Mouse (Mus musculus) forebrain, embryonic 16.5 days (tissue): ENCODE results near the gene Lrrc59. TPM values are rescaled to one million over a fixed set of nuclear protein-coding genes. Genes with fewer than 3 reads are reported as not detected.

Experiments used
- ATAC-seq: fragments of 200-750 bp; cut with Nextera tagmentation; 2 replicates; pipeline ENCODE4 v1.8.0; 2017; ENCODE audit warnings: mild to moderate bottlenecking, moderate library complexity
- H3K27ac ChIP-seq: fragments of 300-500 bp; sonication (generic); 2 replicates; pipeline ENCODE4 v1.5.1; 2014; ENCODE audit warnings: low read length, control low read depth
- H3K27me3 ChIP-seq: fragments of 300-500 bp; sonication (generic); replicated peaks from 2 replicates; pipeline ENCODE4 v1.6.1; 2014; ENCODE audit warnings: low read length; ENCODE audit not compliant: control insufficient read depth, insufficient read depth
- H3K36me3 ChIP-seq: fragments of 300-500 bp; sonication (generic); 2 replicates; pipeline ENCODE4 v1.6.1; 2014; ENCODE audit not compliant: control insufficient read depth, insufficient read depth
- H3K4me1 ChIP-seq: fragments of 300-500 bp; sonication (generic); replicated peaks from 2 replicates; pipeline ENCODE4 v1.6.1; 2014; ENCODE audit warnings: low read length; ENCODE audit not compliant: control insufficient read depth, insufficient read depth
- H3K4me2 ChIP-seq: fragments of 300-500 bp; sonication (generic); 2 replicates; pipeline ENCODE4 v1.6.1; 2014; ENCODE audit warnings: mild to moderate bottlenecking, low read length, control low read depth
- H3K4me3 ChIP-seq: fragments of 300-500 bp; sonication (generic); replicated peaks from 2 replicates; pipeline ENCODE4 v1.5.1; 2014; ENCODE audit warnings: mild to moderate bottlenecking, low read length, control low read depth
- H3K9ac ChIP-seq: fragments of 300-500 bp; sonication (generic); replicated peaks from 2 replicates; pipeline ENCODE4 v1.6.1; 2014; ENCODE audit warnings: low read depth, low read length, control low read depth
- H3K9me3 ChIP-seq: fragments of 300-500 bp; sonication (generic); 2 replicates; pipeline ENCODE4 v1.6.1; 2016; ENCODE audit warnings: low read length; ENCODE audit not compliant: control insufficient read depth
- WGBS: fragments of 180-500 bp; shearing (Covaris S2); extraction: QIAGEN DNeasy Blood & Tissue Kit; methylation state at CpG from one replicate; pipeline ENCODE4 v1.1.7; 2014; 5-methylcytosine and 5-hydroxymethylcytosine counted together
- polyA plus RNA-seq: library from polyadenylated mRNA; unstranded; fragments of >200 nt; fragmentation: Nextera tagmentation; extraction: Ambion mirVana; gene quantifications from 2 replicates; pipeline ENCODE4 v1.2.1, GENCODE M21; 2015

The Lrrc59 gene
- polyA plus RNA-seq: 162 and 166 TPM in 2 replicates

DNA sequence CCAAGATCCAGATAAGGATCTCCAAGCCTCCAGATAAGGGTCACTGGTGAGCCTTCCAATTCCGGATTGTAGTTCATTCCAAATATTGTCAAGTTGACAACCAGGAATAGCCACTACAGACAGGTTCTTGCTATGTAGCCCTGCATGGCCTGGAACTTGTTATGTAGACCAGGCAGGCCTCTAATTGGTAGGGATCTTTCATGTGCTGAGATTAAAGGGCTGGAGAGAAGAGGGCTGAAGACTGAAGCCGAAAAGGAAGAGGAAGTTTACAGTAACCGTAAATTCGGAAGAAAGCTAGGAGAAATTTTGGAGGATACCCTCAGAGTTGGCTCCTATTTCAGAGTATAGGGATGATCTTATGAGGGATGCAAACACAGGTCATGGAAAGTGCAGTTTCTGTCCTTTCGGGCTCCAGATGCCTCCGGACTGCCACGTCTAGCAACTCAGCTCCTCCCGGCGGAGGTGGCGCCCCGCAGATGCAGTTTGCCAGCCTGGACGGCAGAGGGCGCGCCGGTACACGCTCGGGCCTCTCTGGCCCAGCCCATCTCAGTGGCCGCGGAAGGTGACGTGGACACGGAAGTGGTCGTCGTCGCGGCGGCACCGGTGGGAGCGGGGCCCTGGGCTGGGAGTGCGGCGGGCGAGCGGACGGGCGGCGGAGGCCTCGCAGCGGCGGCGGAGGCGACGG is at the start of gene Lrrc59:
Gene Lrrc59, plus strand, starts transcription at position 569 of the 685 bp plus-strand sequence.
- Histone ChIP-seq H3K9ac (peak within 1 kb of the TSS; percentile 87), H3K27me3 (no peaks in the 10 kb centered on the region), H3K4me2 (peak within 1 kb of the TSS; percentile 75), H3K27ac (peak within 1 kb of the TSS; percentile 60; the same call in 1 of the 2 replicates), H3K9me3 (no peaks in the 10 kb centered on the region), H3K36me3 (peaks cover 16% of the 10 kb centered on the region), H3K4me1 (peaks cover 12% of the 10 kb centered on the region), H3K4me3 (peak within 1 kb of the TSS; percentile 100)
- 6% methylated on average over 41 of the region's 41 CpGs for WGBS
- peak; percentile 97 for ATAC-seq

DNA sequence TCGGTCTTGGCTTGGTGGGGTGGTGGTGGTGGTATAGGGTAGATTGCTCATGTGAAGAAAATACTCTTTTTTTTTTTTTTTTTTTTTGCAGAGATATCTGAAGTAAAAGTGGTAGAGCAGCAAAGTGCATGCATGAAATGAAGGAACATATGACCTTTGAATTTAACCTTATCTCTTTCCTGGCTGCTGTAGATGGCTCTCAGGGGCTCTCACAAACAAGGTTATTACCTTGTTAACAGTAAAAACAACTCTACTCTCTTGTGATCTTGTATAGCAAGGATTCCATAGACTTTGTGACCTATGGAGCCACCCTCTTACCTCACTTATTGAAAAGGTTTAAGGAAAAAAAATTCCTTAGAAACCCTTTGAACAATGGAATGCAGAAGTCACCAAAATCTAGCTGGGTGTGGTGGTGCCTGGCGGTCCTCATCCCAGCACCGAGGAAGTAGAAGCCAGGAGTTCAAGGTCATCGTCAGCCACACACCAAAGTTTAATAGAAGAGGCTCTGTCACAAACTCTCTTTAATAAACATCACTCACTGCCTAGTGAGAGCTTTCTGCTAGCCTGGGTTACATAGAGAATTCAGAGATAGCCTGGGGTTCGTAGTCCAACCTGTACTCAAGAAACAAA is 49.3 kb upstream of the Lrrc59 start:
- 90% methylated on average over 5 of the region's 5 CpGs for WGBS
- H3K36me3 ChIP-seq: no peaks in the 10 kb centered on the region
- no peak overlapping the region for H3K27ac ChIP-seq
- H3K9ac ChIP-seq: no peak overlapping the region
- no peaks in the 10 kb centered on the region for H3K27me3 ChIP-seq
- no peak overlapping the region for H3K4me2 ChIP-seq
- no peaks in the 10 kb centered on the region for H3K4me1 ChIP-seq
- ATAC-seq: no peak
- H3K9me3 ChIP-seq: no peaks in the 10 kb centered on the region
- H3K4me3 ChIP-seq: no peak overlapping the region

DNA sequence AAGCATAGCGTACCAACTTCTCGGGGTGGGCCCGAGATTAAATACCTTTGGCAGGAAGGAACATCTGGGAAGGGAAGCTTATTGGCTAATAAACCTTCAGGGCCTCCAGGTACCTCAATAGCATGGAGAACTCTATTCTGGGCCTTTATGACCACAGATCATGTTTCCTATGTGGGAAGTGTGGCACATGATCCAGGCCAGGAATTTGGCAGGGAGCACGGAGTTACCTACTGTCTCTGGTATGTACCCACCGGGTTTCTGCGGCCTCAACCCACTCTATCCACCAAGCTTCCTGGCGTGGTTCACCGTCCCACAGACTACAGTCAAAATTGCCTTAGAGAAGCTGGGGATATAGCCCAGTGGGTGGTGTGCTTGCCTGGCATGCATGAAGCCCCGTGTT is 44.5 kb upstream of the Lrrc59 start:
- WGBS: 94% methylated on average over 9 of the region's 9 CpGs
- ATAC-seq: no peak
- H3K9me3 ChIP-seq: no peaks in the 10 kb centered on the region
- H3K27me3 ChIP-seq: no peaks in the 10 kb centered on the region
- no peak overlapping the region for H3K9ac ChIP-seq
- no peak overlapping the region for H3K4me3 ChIP-seq
- H3K4me2 ChIP-seq: no peak overlapping the region
- H3K4me1 ChIP-seq: no peaks in the 10 kb centered on the region
- no peak overlapping the region for H3K27ac ChIP-seq
- no peaks in the 10 kb centered on the region for H3K36me3 ChIP-seq

- Histone ChIP-seq H3K4me3 (no peak overlapping the region), H3K27ac (no peak overlapping the region), H3K9ac (no peak overlapping the region), H3K27me3 (no peaks in the 10 kb centered on the region), H3K36me3 (no peaks in the 10 kb centered on the region), H3K4me2 (no peak overlapping the region), H3K4me1 (no peaks in the 10 kb centered on the region), H3K9me3 (no peaks in the 10 kb centered on the region)
- 78% methylated on average over 6 of the region's 6 CpGs for WGBS
- no peak for ATAC-seq
Measured at GRCm38 (mm10) chr11:94587511-94587910, 42.1 kb upstream of the Lrrc59 start.

DNA sequence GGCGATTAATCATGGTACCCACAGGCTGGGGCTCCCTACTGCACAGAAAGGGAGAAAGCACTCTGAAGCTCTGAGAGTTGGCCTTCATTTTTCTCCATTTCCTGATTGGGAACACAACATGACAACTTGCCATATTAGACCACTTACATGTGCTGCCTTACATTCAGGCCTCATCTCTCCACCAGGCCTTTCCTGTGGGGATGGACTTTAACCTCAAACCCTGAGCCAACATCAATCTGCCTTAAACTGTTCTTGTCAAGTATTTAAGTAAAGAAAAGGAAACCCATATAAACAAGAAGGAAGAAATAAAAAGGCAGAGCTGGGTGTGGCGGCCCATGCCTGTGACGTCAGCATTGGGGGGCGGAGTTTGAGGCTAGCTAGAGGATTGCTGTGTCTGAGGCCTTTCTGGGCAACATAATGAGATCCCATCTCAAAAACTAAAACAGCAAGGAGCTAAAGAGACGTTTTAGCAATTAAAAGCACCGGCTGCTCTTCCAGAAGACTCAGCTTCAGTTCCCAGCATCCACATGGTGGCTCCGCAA is 33.2 kb upstream of the Lrrc59 start:
- no peak overlapping the region for H3K4me2 ChIP-seq
- H3K27me3 ChIP-seq: no peaks in the 10 kb centered on the region
- H3K4me1 ChIP-seq: peaks cover 2% of the 10 kb centered on the region; the same call in 1 of the 2 replicates
- H3K36me3 ChIP-seq: no peaks in the 10 kb centered on the region
- no peak overlapping the region for H3K27ac ChIP-seq
- no peaks in the 10 kb centered on the region for H3K9me3 ChIP-seq
- H3K9ac ChIP-seq: no peak overlapping the region
- WGBS: 72% methylated on average over 7 of the region's 7 CpGs
- no peak for ATAC-seq
- no peak overlapping the region for H3K4me3 ChIP-seq

DNA sequence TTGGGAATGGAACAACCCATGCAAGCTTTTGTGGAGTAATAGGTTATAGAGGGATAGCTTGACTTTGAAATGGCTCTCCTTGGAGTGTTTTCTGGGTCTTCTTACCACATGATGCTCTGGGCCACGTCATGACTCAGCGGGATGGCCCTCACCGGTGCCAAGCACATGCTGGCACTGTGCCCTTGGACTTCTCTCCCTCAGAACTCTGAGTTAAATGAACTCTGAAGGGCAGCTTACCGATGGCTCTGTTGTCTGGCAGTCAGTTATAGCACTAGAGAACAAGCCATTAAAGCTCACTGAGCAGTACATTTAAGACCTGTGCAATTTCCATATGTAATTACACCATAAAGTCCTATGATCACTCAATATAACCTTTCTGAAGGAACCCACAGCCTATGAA is 32.2 kb upstream of the Lrrc59 start:
- 69% methylated on average over 4 of the region's 4 CpGs for WGBS
- H3K4me1 ChIP-seq: peaks cover 11% of the 10 kb centered on the region; the same call in 1 of the 2 replicates

GRCm38 (mm10) chr11:94598437-94599120 is 31.0 kb upstream of the Lrrc59 start:
- Histone ChIP-seq H3K9me3 (no peaks in the 10 kb centered on the region), H3K9ac (no peak overlapping the region), H3K27ac (no peak overlapping the region), H3K36me3 (no peaks in the 10 kb centered on the region), H3K4me2 (no peak overlapping the region), H3K4me1 (peaks cover 11% of the 10 kb centered on the region; the same call in 1 of the 2 replicates), H3K4me3 (no peak overlapping the region), H3K27me3 (0 out of 2 replicates have a peak, but pooled peaks cover 2% of the 10 kb centered on the region)
- 74% methylated on average over 6 of the region's 6 CpGs for WGBS
- no peak for ATAC-seq

More for the DNA sequence above, 32.2 kb upstream of the Lrrc59 start:
- Histone ChIP-seq H3K9me3 (no peaks in the 10 kb centered on the region), H3K9ac (no peak overlapping the region), H3K27ac (no peak overlapping the region), H3K4me3 (no peak overlapping the region), H3K36me3 (no peaks in the 10 kb centered on the region), H3K27me3 (0 out of 2 replicates have a peak, but pooled peaks cover 2% of the 10 kb centered on the region), H3K4me2 (no peak overlapping the region)
- ATAC-seq: no peak

GRCm38 (mm10) chr11:94600447-94600846 is 29.1 kb upstream of the Lrrc59 start:
- Histone ChIP-seq H3K4me3 (no peak overlapping the region), H3K36me3 (no peaks in the 10 kb centered on the region), H3K9ac (no peak overlapping the region), H3K4me1 (peaks cover 11% of the 10 kb centered on the region; the same call in 1 of the 2 replicates), H3K4me2 (no peak overlapping the region), H3K9me3 (no peaks in the 10 kb centered on the region), H3K27ac (no peak overlapping the region), H3K27me3 (0 out of 2 replicates have a peak, but pooled peaks cover 2% of the 10 kb centered on the region)
- no peak for ATAC-seq
- WGBS: 95% methylated on average over 7 of the region's 7 CpGs
